Mouse (Mus musculus) ES-CJ7 (cell line): ENCODE measurements around the gene Rnf212.

Experiments
- DNase-seq: peaks from one replicate; pipeline ENCODE4 v3.0.0; 2011; ENCODE audit warnings: low read depth, low spot score

The Rnf212 gene

DNA sequence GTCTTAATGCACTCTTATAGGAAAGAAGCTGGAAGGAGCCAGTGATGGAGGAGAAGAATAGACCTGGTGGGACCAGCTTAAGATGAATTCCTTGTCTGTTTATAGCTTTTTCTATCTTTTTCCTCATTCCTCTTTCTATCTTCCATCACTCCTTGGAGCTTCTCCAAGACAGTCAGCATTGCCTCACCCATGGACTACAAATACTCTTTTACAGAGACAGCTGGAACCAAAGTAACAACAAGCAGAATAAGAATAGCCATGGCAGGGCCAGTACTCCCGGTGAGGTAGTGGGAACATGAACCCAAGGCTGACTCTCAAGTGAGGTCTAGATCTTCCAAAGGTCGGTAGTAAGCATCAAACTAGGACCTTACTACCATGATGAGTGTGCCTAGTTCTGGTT lies 61.7 kb downstream of the Rnf212 start:
- DNase-seq, result no peak

DNA sequence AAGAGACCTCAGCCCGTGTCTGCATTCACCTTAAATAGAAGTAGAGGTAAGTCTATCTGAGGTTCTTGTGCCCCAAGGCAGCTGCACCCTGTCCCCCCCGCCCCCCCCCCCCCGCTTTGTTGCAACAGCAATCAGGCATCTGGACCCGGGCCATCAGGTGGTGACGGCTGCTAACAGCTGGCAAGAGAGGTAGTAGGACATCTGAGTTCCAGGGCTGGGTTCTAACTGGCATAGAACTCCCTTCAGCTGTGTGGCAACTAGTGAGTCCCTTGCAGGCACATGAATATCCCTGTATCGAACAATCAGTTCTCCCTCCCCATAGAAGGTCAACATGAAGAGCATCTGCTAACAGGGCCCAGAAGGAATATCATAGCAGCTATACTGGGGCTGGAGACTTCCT lies 62.8 kb downstream of the Rnf212 start:
- no peak for DNase-seq

DNA sequence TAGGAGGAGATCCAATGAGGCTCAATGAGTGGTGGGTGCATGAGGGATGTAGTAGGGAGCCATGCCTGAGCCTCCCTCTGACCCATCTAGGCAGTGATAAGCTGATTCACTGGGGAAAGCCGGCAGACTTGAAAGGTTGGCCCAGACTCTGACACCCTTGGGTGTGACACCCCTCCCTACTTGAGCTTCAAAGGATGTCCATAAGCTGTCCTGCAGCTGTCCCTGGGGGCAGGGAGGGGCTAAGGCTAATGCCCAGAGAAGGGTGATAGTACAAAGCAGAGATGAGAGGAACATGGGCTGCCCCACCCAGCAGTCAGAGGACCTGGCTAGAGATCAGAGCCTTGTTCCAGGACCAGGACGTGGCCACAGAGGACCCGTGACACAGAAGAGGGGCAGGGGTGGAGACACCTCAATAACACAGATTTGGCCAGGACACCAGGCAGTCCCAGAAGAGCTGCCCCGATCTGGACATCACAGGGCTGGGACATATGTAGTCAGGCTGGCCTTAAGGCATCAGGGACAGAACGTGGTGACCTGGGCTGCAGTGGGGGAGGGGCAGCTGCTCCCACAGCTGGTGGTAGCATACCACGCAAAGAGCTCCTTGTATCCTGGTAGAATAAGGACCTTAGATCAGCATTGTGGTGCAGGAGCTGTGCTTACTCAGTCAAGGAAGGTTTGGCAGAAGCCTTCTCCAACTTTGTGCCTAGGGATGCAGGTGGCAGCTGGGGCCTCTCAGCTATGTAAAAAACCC lies 65.6 kb downstream of the Rnf212 start:
- no peak for DNase-seq

DNA sequence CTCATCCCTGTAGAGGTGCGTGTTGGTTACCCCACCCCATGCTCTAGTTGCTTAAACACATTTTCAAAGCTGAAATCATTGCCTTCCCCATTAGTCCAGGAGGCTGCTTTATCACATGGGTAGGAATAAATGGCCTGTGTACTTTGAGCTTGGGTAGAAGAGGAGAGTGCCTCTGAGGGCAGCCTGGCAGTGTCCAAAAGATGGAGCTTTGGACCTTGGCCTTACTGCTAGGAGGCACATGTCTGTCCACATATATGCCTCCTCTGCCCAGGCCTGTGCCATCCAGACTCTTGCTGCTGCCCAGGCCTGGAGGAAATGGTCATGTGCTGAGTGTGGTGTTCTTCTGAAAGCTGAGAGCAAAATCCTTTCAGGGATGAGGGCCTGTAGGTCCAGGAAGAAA lies 66.4 kb downstream of the Rnf212 start:
- DNase-seq, result no peak

DNA sequence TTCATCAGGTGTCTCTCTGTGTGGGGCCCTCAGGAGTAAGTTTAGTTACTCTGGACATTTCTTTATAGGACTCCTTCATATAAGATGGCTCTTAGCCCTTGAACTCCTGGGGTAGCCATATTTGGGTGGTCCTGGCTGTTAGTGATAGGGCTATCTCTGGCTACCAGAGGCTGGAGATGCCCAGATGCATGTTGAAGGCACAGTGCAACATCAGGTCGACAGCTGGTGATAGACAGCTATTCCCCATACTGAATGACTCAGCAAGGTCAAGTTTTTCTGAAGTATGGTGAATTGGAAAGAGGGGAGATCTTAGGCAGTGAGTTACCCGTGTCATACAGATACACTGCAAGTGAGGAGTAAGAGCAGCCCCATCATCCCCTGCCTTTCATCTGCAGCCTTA lies 67.0 kb downstream of the Rnf212 start:
- no peak for DNase-seq

DNA sequence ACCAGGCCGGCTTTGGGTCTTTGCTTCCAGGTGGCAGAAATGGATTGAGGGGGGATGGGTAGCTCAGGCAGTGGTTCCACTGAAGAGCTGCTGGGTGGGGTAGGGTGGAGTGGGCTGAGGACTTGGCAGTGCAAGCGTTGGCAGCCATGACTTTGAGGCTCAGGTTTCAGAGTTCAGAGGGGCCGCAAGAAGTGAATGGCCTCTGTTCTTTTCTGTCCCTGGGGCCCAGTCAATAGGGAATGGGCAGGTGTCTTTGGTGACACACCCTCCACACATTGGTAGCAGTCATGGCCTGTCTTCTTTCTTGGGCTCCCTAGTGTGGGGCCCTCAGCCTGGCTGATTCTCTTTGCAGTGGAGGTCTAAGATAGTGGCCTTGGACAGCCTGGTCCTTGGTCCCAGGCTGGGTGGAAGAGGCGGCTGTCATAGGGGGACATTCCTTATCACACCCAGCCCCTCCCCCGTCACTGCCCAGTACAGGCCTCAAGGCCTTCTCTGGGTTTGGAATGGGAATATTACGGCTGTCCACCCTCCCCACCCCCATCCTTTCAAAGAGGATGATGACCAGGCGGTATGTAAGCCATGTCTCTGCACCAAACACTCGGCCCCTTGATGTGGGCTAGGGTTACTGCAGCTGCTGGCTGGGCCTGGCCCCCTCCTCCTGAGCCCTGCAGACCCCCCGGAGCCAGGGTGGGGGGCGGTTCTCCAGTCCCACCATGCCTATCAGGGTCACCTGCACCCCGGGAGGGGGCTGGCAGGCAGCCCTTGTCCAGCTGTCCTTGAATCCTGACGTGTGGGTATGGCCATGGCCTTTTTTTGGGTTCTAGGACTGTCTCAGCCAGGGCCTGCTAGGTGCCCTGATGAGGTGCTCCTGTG lies 70.8 kb downstream of the Rnf212 start:
- DNase-seq, result no peak

DNA sequence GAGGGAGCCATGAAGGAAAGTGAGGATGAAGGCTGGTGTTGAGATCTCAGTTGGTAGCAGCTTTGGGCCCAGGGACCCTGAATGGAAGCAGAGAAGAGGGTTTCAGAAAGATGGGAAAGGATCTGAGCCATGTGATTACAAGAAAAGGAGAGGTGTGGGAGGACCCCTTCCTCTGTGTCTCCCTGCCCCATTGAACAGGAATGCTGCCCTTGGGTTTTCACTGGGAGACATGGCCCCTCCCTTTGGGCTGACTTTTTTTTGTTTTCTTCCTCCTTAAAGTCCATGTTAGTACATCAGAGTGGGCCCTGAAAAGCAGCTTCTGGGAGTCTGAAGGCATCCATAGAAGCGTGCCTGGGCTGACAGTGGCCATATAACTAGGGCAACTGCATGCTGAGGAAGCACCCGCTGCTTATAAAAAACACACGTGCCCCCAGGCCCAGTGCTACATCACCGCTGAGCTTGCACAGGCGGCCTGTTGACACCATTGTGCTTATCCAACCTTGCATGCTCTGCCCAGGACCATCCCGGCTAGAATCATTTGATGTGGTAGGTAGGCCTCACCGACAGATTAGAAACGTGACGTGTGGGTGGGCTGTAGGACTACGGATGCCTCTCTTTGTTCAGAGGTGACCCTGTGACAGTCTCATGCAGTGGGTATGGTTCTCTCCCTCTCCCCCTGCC lies 73.3 kb downstream of the Rnf212 start:
- DNase-seq, result no peak

DNA sequence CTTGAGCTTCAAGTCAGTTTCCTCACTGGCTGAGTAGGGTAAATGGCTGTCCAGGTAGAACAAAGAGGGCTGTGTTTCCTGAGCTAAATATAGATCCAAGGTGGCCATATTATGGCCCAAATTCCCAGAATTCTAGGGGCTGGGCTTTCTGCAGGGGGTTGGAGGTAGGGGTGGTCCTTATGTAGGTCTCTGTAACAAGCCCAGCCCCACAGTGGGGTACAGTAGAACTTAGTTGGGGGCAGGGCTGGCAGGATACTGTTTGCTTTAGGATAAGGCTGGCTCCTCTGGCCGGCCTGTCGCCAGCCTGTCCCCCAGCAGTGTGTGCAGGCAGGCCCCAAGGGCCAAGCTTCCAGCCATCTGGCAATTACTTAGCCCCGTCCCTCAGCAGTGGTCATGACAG lies 74.4 kb downstream of the Rnf212 start:
- DNase-seq, result no peak

DNA sequence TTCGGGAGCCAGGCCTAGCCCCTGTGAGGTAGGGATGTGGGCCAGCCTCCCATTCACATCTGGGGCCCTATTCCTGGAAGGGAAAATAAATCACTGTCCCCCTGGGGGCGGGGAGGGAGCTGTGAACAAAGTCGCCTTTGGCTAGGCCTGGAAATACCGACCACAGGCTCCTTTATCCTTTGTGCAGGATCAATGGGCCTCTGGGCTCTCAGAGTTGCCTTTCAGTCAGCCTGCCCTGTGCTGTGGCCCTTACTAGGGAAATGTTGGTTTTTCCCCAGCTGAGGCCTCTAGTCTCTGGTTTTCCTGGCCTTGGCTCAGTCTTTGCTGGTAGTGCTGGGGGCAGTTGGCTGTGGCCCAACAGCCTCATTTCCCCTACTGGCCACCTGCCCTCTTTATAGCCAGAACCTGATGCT lies 77.4 kb downstream of the Rnf212 start:
- no peak for DNase-seq

DNA sequence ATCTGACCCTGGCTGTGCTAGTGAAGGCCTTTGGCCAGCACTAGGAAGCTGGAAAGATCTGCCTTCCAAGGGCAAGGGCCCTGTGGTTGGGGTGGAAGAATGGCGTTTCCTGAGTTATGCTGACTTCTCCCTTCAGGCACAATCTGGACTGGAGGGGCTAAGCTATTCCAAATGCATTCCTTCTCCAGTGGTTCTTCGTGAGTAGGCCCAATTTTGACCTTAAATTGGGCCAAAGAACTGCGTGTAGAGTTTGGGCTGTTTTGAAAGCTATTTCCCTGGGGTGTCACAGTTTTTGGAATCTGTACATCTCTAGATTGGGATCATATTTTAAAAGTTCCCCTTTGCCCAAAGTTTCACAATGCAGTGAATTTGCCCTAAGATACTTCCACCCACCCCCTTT lies 78.2 kb downstream of the Rnf212 start:
- DNase-seq, result no peak

DNA sequence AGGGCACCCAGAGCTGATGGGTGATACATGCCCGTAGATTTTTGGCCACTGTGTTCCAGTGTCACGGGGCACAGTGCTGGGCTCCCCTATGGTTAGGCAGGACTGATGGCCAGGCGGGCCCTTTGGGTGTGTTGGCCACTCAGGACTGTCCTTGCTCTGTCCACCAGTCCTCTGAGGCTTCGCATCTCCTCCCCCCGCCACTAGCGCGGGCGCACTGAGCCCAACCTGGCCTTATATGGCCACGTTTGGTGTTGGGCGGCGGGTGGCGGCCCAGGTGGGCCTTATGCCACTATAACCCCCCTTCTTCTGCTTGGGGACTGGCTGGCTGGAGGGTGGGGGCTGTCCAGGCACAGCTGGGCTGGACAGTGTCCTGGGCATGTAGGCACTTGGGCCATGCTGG lies 78.9 kb downstream of the Rnf212 start:
- no peak for DNase-seq

DNA sequence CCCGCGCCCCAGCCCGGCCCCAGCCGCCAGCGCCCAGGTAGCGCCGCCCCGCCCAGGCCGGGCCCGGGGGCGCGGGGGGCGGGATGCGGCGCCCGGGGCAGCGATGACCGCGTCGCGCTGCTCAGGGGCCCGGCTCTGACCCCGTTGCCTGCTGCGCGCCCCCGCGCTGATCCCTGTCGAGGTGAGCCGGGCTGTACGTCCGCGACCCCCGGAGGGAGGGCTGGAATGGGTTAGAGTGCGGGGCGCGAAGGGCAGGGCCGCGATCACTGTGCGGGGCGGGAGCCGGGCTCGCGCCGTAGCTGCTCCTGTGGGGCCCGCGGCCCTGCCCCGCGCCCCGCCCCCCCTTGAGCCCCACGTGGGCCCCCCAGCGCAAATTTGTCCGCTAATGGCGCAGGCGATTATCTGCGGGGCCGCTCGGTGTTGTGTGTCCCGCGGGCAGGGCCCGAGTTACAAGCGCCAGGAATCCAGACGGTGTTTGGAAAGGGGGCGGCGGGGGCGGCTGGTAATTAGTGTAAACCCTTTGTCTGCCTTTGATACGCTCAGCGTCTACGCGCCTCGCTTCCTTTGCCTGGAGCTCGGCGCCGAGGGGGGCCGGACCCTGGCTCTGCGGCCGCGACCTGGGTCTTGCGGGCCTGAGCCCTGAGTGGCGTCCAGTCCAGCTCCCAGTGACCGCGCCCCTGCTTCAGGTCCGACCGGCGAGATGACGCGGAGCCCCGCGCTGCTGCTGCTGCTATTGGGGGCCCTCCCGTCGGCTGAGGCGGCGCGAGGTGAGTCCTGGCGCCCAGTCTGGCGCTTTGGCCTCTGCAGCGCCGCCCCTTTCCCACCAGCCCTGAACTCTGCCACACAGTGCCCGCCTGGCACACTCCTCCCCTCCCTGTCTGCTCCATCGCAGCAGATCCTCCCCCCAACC lies 80.2 kb downstream of the Rnf212 start:
- no peak for DNase-seq

DNA sequence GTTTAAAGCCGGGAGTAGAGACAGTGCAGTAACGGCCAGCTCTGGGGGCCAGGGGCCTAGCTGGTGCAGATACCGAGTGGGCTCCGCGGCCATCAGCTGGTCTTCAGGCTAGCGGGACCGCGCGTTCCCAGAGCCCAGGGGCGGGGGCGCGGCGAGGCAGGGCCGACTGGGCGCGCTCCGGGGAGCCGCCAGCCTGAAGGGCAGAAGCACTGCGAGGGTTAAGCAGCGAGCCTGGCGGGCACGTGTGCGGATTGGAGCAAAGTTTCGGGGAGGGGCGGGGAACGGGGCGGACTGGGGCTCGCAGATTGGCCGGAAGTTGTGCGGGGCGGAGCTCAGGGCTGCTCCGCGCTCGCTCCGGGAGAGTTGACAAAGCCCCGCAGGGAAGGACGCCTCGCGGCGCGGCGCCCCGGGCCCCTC lies 80.9 kb downstream of the Rnf212 start:
- peak; percentile 90 for DNase-seq

DNA sequence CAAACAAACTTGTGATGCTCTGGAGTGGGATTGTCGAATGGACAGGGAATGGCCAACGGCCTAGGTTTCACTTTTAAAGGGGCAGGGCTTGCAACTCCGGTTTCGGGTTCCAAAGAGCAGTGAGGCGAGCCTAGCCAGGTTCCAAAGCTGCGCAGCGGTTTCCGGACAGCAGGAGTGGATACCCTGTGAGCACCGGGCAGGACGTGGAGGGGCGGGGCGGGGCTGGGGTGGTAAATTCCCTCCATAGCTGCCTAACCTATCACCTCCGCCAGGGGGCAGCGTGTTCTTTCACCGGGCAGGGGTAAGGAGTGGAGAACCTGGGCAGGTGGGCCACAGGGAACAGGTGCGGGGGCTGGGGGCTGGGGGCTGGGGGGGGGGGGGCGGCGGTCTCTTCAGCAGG lies 82.5 kb downstream of the Rnf212 start, which contains the start of gene Fgfrl1:
TSS of gene Fgfrl1 (plus strand) at position 112 of the 400 bp plus-strand sequence.
- peak; percentile 55 for DNase-seq

DNA sequence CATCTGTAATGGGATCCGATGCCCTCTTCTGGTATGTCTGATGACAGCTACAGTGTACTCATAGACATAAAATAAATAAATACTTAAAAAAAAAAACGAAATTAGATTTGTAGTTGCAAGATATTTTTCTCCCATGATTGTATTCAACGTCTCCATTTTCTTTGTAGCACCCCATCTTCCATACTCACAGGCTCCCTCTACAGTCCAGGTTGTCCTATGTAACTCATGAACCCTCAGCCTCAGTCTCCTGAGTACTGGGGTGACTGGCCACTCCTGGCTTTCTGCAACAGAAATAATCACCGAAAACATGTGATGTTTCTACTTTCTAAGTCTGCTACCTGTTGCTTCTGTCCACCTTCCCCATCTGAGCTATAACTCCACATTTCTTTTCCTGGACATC lies 83.6 kb downstream of the Rnf212 start:
- DNase-seq, result peak; percentile 34

DNA sequence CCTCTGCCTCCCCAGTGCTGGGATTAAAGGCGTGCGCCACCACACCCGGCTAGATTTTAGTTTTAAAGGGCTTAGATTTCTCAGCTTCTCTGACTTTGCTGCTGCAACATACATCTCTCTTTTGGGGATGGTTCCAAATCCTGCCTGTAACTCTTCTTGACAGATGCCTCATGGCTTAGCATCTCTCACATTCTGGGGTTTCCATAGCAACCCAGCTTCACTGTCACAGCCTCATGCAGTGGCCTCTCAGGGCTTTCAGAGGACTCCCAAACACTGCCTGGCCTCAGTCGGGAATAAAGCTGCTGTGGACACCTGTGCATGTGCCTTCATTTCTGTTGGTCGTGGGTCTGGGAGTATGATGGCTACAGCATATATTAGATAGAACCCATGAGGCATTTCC lies 85.7 kb downstream of the Rnf212 start:
- DNase-seq, result no peak

DNA sequence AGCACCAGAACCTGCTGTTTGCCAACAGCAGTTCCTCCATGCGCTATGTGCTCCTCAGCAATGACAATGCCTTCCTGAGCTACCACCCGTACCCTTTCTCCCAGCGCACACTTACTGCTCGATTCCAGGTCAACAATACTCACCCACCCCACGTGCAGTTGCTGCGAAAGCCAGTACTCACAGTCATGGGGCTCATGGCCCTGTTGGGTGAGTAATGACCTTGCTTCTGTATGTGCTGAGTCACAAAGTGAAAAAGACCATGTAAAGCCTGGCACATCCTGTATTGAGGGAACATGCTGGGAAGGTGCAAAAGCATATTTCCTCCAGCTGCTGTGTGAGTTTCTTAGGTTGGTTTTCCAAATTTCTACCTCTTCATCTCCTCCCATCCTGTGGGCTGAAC lies 93.9 kb downstream of the Rnf212 start:
- no peak for DNase-seq

DNA sequence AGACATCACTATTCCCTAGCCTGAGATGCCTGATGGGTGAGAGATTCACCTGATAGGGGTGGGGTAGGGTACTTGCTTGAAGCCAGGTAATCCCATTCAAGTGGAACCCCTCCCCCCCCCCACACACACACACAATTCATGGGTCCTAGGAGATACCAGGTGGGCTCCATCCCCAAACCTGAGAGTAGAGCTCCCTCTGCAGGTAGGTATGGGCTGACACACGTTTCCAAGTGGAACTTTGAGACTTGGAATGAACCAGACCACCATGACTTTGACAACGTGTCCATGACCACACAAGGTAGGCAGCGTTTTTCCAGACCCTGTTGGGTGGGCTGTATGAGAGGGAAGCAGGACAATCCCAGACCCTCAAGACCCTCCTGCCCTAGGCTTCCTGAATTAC lies 94.9 kb downstream of the Rnf212 start:
- DNase-seq, result peak; percentile 60
